Mouse (Mus musculus): ENCODE measurements around the gene Ifngr2. TPM values are rescaled to one million over a fixed set of nuclear protein-coding genes. Genes with fewer than 3 reads are reported as not detected.

The Ifngr2 gene
- polyA plus RNA-seq, 1 experiment from 2014 or later, result 138 TPM

DNA sequence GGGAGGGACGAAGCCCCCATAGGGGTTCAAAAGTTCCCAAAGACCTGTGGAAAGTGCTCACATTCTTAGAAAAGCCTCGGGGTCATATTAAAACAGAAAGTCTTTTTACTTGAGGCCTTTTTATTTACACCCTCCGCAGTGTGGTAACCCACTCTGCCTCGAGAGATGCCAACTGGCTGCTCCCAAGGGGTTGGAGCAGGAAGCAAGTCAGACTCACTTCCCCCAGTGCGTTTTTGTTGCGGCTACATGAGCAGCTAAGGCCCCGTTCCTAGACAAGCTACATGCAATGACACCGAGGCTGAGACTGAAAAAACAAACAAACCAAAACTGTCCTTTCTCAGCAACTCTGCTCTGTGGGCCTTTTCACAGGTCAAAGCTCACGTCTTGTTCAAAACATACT is 8.4 kb upstream of the Ifngr2 start:
- 63% methylated on average over 9 of the region's 9 CpGs for WGBS
- no peak overlapping the region for H3K4me3 ChIP-seq (ENCODE audit: low read depth, low read length)
- no peak overlapping the region for H3K9ac ChIP-seq (ENCODE audit: low read depth, low read length)
- peaks cover 3% of the 10 kb centered on the region; the same call in 1 of the 2 replicates for H3K4me1 ChIP-seq (replicated peaks; ENCODE audit: control insufficient read depth, insufficient read depth, low read length)
- no peaks in the 10 kb centered on the region for H3K36me3 ChIP-seq (ENCODE audit: control insufficient read depth, insufficient read depth)
- no peak overlapping the region for H3K4me2 ChIP-seq (replicated peaks; ENCODE audit: low read depth)
- no peak for ATAC-seq
- H3K27me3 ChIP-seq (replicated peaks; ENCODE audit: control insufficient read depth, insufficient read depth, low read length), result no peaks in the 10 kb centered on the region
- no peak for TF ChIP-seq CTCF (IDR thresholded peaks at IDR 0.05; ENCODE audit: low read depth)
- no peaks in the 10 kb centered on the region for H3K9me3 ChIP-seq (ENCODE audit: control insufficient read depth)
- no peak overlapping the region for H3K27ac ChIP-seq (ENCODE audit: low read depth, low read length)

DNA sequence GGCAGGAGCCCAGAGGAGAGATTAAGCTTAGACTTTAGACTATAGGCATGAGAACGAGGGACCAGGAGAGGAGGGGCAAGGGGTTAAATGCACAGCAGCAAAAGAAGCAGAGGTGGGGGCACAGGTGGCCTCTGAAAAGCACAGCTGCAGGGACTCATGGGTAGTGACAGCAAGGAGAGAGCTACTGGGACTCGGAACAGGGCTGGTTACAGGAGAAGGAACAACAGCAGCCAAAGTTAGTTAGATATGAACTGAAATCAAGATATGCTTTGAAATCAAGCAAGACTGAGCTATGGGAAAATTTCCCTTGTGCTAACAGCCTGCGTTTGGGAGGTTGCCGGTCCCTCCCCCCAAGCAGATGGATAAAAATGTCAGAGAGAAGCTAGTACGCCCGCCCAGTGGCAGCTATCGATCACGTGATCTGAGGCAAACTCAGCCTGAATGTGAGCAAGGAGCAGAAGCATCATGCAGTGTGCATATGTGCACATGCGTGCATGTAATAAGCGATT is 5.2 kb upstream of the Ifngr2 start:
- H3K27me3 ChIP-seq (replicated peaks; ENCODE audit: control insufficient read depth, insufficient read depth, low read length), result no peaks in the 10 kb centered on the region
- no peak overlapping the region for H3K4me3 ChIP-seq (ENCODE audit: low read depth, low read length)
- peak overlapping the region; percentile 28 for H3K4me2 ChIP-seq (replicated peaks; ENCODE audit: low read depth)
- ATAC-seq, result peak; percentile 55
- H3K4me1 ChIP-seq (replicated peaks; ENCODE audit: control insufficient read depth, insufficient read depth, low read length), result peaks cover 10% of the 10 kb centered on the region
- 28% methylated on average over 10 of the region's 10 CpGs for WGBS
- H3K27ac ChIP-seq (ENCODE audit: low read depth, low read length), result no peak overlapping the region
- no peaks in the 10 kb centered on the region for H3K9me3 ChIP-seq (ENCODE audit: control insufficient read depth)
- no peak overlapping the region for H3K9ac ChIP-seq (ENCODE audit: low read depth, low read length)
- no peaks in the 10 kb centered on the region for H3K36me3 ChIP-seq (ENCODE audit: control insufficient read depth, insufficient read depth)
- no peak for TF ChIP-seq CTCF (IDR thresholded peaks at IDR 0.05; ENCODE audit: low read depth)

GRCm38 (mm10) chr16:91543619-91544018 is 3.3 kb upstream of the Ifngr2 start:
- no peak overlapping the region for H3K27ac ChIP-seq (ENCODE audit: low read depth, low read length)
- TF ChIP-seq CTCF (IDR thresholded peaks at IDR 0.05; ENCODE audit: low read depth), result no peak
- H3K27me3 ChIP-seq (replicated peaks; ENCODE audit: control insufficient read depth, insufficient read depth, low read length), result no peaks in the 10 kb centered on the region
- H3K36me3 ChIP-seq (ENCODE audit: control insufficient read depth, insufficient read depth), result no peaks in the 10 kb centered on the region
- H3K4me3 ChIP-seq (ENCODE audit: low read depth, low read length), result no peak overlapping the region
- H3K9me3 ChIP-seq (ENCODE audit: control insufficient read depth), result no peaks in the 10 kb centered on the region
- no peak overlapping the region for H3K4me2 ChIP-seq (replicated peaks; ENCODE audit: low read depth)
- no peak overlapping the region for H3K9ac ChIP-seq (ENCODE audit: low read depth, low read length)
- ATAC-seq, result no peak
- H3K4me1 ChIP-seq (replicated peaks; ENCODE audit: control insufficient read depth, insufficient read depth, low read length), result peaks cover 10% of the 10 kb centered on the region; the same call in 1 of the 2 replicates
- WGBS, result 100% methylated on average over 1 of the region's 1 CpGs

GRCm38 (mm10) chr16:91545597-91546281 is 1.1 kb upstream of the Ifngr2 start:
- peak overlapping the region; percentile 80; the same call in 1 of the 2 replicates for H3K4me2 ChIP-seq (replicated peaks; ENCODE audit: low read depth)
- H3K9ac ChIP-seq (ENCODE audit: low read depth, low read length), result no peak overlapping the region
- 54% methylated on average over 10 of the region's 10 CpGs for WGBS
- H3K36me3 ChIP-seq (ENCODE audit: control insufficient read depth, insufficient read depth), result 0 out of 2 replicates have a peak, but pooled peaks cover 4% of the 10 kb centered on the region
- H3K4me3 ChIP-seq (ENCODE audit: low read depth, low read length), result no peak overlapping the region
- H3K27me3 ChIP-seq (replicated peaks; ENCODE audit: control insufficient read depth, insufficient read depth, low read length), result no peaks in the 10 kb centered on the region
- no peak for TF ChIP-seq CTCF (IDR thresholded peaks at IDR 0.05; ENCODE audit: low read depth)
- H3K9me3 ChIP-seq (ENCODE audit: control insufficient read depth), result no peaks in the 10 kb centered on the region
- H3K27ac ChIP-seq (ENCODE audit: low read depth, low read length), result peak overlapping the region; percentile 95; the same call in 1 of the 2 replicates
- H3K4me1 ChIP-seq (replicated peaks; ENCODE audit: control insufficient read depth, insufficient read depth, low read length), result peaks cover 15% of the 10 kb centered on the region
- no peak for ATAC-seq

DNA sequence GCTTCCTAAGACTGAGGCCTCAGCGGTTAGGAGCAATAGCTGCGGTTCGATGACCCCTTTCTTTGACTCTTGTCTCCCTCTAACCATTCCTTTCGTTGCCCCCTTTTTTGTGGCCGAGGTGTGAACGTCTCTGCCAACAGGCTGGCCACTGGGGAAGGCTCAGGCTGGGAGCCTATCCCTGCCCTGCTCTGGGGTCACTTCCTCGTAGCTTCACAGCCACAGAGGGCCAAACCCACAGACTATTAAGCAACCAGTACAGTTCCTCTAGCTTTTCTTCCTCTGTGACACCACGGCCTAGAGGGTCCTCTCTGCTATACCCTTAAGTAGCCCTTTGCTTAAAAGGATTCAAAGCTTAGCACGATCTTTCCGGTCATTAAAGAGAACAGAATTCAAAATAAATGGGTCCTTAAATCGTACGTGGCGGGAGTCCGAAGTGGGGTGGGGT is 459 bp upstream of the Ifngr2 start:
- Histone ChIP-seq H3K27me3 (replicated peaks; ENCODE audit: control insufficient read depth, insufficient read depth, low read length) (no peaks in the 10 kb centered on the region), H3K4me3 (ENCODE audit: low read depth, low read length) (peak overlapping the region; percentile 96), H3K9me3 (ENCODE audit: control insufficient read depth) (no peaks in the 10 kb centered on the region), H3K4me2 (replicated peaks; ENCODE audit: low read depth) (peak overlapping the region; percentile 80), H3K9ac (ENCODE audit: low read depth, low read length) (peak overlapping the region; percentile 94), H3K27ac (ENCODE audit: low read depth, low read length) (peak overlapping the region; percentile 95), H3K4me1 (replicated peaks; ENCODE audit: control insufficient read depth, insufficient read depth, low read length) (peaks cover 13% of the 10 kb centered on the region), H3K36me3 (ENCODE audit: control insufficient read depth, insufficient read depth) (0 out of 2 replicates have a peak, but pooled peaks cover 4% of the 10 kb centered on the region)
- WGBS, result 14% methylated on average over 14 of the region's 14 CpGs
- 0 out of 2 replicates have a peak, but pooled peaks have one; percentile 22 for ATAC-seq
- no peak for TF ChIP-seq CTCF (IDR thresholded peaks at IDR 0.05; ENCODE audit: low read depth)

DNA sequence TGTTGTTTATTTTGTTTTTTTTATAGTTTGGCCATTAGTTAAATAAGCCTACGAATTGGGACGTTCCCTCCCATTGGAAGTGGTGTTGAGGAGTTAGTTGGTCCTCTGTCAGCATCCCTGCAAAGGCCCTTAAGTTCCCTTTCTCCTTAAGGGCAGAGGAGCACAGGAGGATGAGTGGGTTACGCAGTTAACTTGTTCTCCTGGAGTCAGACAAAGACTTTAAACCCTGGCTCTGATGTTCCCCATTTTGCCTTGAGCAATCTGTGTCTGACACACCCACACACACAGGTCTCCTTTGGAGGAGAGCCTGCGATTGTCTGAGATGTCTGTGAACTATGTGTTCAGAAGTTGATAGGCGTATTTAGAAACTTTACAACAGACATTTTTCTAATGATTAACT is 1.1 kb downstream of the Ifngr2 start:
- Histone ChIP-seq H3K9me3 (ENCODE audit: control insufficient read depth) (no peaks in the 10 kb centered on the region), H3K27me3 (replicated peaks; ENCODE audit: control insufficient read depth, insufficient read depth, low read length) (no peaks in the 10 kb centered on the region), H3K4me2 (replicated peaks; ENCODE audit: low read depth) (peak overlapping the region; percentile 80), H3K4me1 (replicated peaks; ENCODE audit: control insufficient read depth, insufficient read depth, low read length) (peaks cover 13% of the 10 kb centered on the region), H3K36me3 (ENCODE audit: control insufficient read depth, insufficient read depth) (0 out of 2 replicates have a peak, but pooled peaks cover 4% of the 10 kb centered on the region), H3K9ac (ENCODE audit: low read depth, low read length) (peak overlapping the region; percentile 94; the same call in 1 of the 2 replicates), H3K27ac (ENCODE audit: low read depth, low read length) (peak overlapping the region; percentile 95), H3K4me3 (ENCODE audit: low read depth, low read length) (peak overlapping the region; percentile 96)
- peak; percentile 52 for ATAC-seq
- TF ChIP-seq CTCF (IDR thresholded peaks at IDR 0.05; ENCODE audit: low read depth), result no peak
- WGBS, result 21% methylated on average over 5 of the region's 5 CpGs
